Mouse (Mus musculus) layer of hippocampus, adult 2 months (tissue): Measurements from ENCODE around the gene Rp9. TPM values are rescaled to one million over a fixed set of nuclear protein-coding genes. Genes with fewer than 3 reads are reported as not detected.

ENCODE experiments used
- DNase-seq, 2 experiments: peaks; one replicate each; pipeline ENCODE4 v3.0.0; 2022; ENCODE audit warnings: low spot score in 2 of 2
- H3K27ac ChIP-seq: fragments of 200-600 bp; 2 replicates; pipeline ENCODE4 v1.8.1; 2022
- H3K4me3 ChIP-seq: fragments of 200-600 bp; 2 replicates; pipeline ENCODE4 v1.8.1; 2022; ENCODE audit warnings: mild to moderate bottlenecking
- CTCF ChIP-seq: fragments of 200-600 bp; conservative IDR thresholded peaks from 2 replicates; pipeline ENCODE4 v1.8.1; 2022; ENCODE audit warnings: antibody characterized with exemption, mild to moderate bottlenecking, moderate library complexity
- total RNA-seq, 2 experiments: library from RNA; stranded (reverse); gene quantifications; 2 replicates each; pipeline ENCODE4 v1.2.3; 2021

Rp9 gene
- total RNA-seq, 2 experiments from 2014 or later = 34.3 to 34.5 TPM

- TF ChIP-seq CTCF = no peak
Measured at GRCm38 (mm10) chr9:22368030-22368429, 101.5 kb downstream of the Rp9 start.

GRCm38 (mm10) chr9:22366621-22367020 lies 102.9 kb downstream of the Rp9 start:
- TF ChIP-seq CTCF = no peak
- no peak overlapping the region for H3K4me3 ChIP-seq
- H3K27ac ChIP-seq = no peak overlapping the region
- DNase-seq = no peak

More at GRCm38 (mm10) chr9:22368030-22368429, 101.5 kb downstream of the Rp9 start:
- H3K4me3 ChIP-seq = peak overlapping the region; percentile 10; the same call in 1 of the 2 replicates
- H3K27ac ChIP-seq = peak overlapping the region; percentile 55
- DNase-seq = no peak

- no peak for DNase-seq
- no peak for TF ChIP-seq CTCF
- Histone ChIP-seq H3K27ac (no peak overlapping the region), H3K4me3 (no peak overlapping the region)
Measured at GRCm38 (mm10) chr9:22366221-22366620, 103.3 kb downstream of the Rp9 start.

Other genes with a start within 250 kb of the Rp9 start
- gene Zfp809, start 244.0 kb downstream of the Rp9 start, total RNA-seq = 10 to 100 TPM; 26.0 to 26.4 TPM
- gene Zfp599, start 209.8 kb downstream of the Rp9 start, total RNA-seq = 1 to 10 TPM; 6.4 to 6.7 TPM
- 10 to 100 TPM; 19.9 to 23.2 TPM for gene Zfp810, start 162.1 kb downstream of the Rp9 start, total RNA-seq
- gene Anln, start 80.6 kb downstream of the Rp9 start, total RNA-seq = 10 to 100 TPM; 17.4 to 21.5 TPM
- gene 9530077C05Rik, start 58.2 kb downstream of the Rp9 start, total RNA-seq = 1 to 10 TPM; 7.6 to 9.6 TPM
- not detected for gene Gm17545, start 15.5 kb downstream of the Rp9 start, total RNA-seq
- gene Bbs9, start 6.0 kb upstream of the Rp9 start, total RNA-seq = 10 to 100 TPM; 21.0 to 26.6 TPM